Mouse (Mus musculus): Measurements from ENCODE around the gene Defb45.

DNA sequence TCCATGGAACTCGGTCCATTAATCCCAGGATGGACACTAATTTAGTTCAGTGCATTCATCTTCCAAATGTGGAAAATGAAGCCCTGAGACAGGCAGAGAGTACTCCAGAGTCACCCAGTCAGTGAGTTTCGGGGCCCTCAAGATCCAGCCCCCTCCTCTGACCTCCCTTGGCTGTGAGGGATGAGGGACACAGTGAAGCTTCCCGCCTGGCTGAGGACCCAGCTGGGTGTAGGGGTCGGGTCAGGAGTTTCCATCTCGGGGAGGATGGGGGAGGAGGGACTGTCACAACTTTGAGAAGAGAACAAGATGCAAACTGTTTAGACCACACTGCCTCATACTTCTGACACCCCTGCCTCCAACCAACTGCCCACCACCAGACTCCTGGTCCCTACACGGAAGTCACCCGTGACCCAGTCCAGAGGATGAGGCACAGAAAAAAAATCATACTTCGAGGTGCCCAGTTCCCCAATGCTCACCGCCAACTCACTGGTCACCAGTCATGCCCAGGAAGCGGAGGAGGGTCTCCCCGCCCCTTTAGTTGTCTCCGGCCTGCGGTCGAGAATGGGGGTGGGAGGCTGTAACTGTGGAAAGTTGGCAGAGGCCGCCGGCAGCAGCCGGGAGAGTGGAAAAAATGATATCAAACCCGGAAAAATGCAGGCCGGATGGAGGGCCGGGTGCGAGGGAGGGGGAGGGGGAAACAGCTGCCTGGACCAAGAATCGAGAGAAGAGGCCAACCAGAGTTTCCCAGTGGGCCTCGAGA is 37.2 kb upstream of the Defb45 start:
- TF ChIP-seq GATA1 (IDR thresholded peaks at IDR 0.05; ENCODE audit: borderline replicate concordance, low read length), result no peak
- TF ChIP-seq FLI1 (IDR thresholded peaks at IDR 0.05; ENCODE audit: low read length), result no peak

Data from megakaryocyte, embryonic 14.5 days (primary cell).